Mouse (Mus musculus) erythroblast, adult 5-6 weeks (primary cell): ENCODE measurements around the gene Ubr3. TPM values are rescaled to one million over a fixed set of nuclear protein-coding genes. Genes with fewer than 3 reads are reported as not detected.
"Not testable (repeated sequence)": the region's sequence is repeated elsewhere in the genome, so short reads cannot be mapped to it uniquely, and the experiment has no call there.

Experiments used
- ATAC-seq: replicated peaks from 2 replicates; pipeline ENCODE4 v1.8.0; 2016; ENCODE audit warnings: moderate number of reproducible peaks, mild to moderate bottlenecking, moderate TSS enrichment, inconsistent platforms; ENCODE audit not compliant: poor library complexity, low FRiP score, severe bottlenecking
- total RNA-seq, 2 experiments: library from RNA; stranded (forward) in 1 of 2; stranded (reverse) in 1 of 2; fragments of 150-400 nt in 1 of 2; fragments of 200-764, 138-1000 nt in 1 of 2; gene quantifications; 2 replicates each; pipeline versions ENCODE4 v1.2.3 to v1.2.4; 2015 to 2017; ENCODE audit warnings: low replicate concordance in 2 of 2

Gene Ubr3
- total RNA-seq, 2 experiments from 2014 or later: 68.0 to 83.7 TPM

DNA sequence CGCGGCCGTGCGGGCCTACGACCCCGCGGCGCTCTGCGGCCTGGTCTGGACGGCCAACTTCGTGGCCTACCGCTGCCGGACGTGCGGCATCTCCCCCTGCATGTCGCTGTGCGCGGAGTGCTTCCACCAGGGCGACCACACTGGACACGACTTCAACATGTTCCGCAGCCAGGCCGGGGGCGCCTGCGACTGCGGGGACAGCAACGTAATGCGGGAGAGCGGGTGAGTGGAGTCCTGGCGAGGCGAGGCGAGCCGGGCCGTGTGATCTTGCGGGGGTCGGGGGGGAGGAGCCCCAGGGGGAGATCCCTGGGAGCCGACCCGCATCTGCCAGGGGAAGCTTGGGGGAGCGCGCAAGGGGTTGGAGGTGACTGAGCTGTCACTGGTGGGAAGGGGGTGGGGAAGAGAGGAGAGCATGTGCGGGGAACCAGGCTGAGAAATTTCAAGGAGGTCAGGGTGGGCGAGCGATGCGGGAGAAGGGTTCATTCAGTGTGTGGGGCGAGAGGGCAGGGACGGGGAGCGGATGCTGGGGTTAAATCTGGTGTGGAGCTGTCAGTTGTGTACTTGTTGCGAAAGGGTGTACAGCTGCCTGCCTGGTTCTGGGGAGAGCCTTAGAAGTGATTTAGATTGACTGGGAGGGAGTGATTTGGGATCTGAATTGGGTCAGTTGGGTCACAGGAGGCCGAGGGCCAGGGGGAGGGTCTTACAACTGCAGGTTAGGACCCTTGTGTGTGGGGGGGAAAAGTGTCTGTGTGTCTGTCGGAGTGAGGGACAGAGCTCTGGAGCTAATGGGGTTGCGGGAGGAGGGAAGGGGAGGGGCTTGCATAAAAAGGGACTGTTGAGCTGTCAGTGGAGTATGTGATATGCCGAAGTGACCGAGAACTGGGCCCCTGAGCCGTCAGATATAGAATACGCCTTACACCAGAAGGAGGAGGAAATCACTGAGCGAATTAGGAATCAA is 851 bp downstream of the Ubr3 start:
- ATAC-seq: peak; percentile 78

GRCm38 (mm10) chr2:69903541-69903940 is 6.5 kb downstream of the Ubr3 start:
- no peak for ATAC-seq

- ATAC-seq: not testable (repeated sequence)
These were observed 10.3 kb downstream of the Ubr3 start for GRCm38 (mm10) chr2:69907394-69907793.

DNA sequence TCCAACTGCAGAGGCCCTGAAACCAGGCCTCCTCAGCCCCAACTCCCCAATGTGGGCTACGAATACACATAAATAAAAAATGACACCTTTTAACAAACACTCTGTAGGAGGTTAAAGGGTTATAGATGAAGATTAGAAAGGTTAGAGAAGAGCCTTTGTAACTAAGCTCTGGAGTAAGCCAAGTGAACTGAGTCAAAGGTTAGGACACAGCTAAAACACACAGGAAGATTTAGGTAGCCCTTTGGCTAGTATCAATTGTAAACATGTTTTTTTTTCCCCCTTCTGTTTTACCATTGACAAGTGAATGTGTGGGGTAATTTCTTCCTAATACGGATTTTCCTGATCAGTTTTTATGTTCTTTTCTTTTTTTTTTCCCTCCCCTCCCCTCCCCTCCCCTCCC is 15.8 kb downstream of the Ubr3 start:
- no peak for ATAC-seq

DNA sequence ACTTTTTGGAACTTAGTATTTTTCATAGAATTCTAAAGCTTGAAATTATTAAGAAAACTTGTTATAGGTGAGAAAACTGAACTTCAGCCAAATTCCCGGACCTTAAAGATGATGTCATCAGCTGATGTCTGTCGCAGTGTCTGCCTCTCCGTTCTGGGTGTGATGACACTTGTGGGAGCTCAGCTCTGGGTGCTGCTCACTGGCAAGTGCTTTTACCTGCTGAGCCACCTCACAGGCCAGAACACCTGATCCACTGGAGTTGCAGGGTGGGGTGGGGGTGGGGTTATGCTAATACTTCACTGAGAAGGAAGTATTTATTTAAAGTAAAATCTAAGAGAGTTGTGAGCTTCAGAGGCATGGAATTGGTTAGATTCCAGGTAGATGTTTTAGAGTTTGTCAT is 20.3 kb downstream of the Ubr3 start:
- no peak for ATAC-seq

DNA sequence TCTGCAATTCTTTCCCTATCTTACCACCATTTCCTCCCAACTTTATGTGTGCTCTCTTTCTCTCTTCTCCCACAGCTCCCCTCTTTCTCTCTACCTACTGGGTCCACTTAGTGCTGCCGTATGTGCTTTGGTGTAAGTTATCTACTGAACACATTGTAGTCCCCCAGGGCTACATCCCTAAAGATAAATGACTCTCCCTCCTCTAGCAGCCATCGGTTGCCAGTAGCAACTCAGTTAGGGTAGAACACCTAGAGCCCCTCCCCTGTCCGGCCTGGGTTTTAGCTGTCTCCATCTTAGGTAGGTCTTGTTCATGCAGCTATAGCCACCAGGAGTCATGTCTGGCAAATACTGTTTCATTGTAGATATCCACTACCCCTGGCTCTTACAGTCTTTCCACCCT is 27.9 kb downstream of the Ubr3 start:
- ATAC-seq: peak; percentile 84

DNA sequence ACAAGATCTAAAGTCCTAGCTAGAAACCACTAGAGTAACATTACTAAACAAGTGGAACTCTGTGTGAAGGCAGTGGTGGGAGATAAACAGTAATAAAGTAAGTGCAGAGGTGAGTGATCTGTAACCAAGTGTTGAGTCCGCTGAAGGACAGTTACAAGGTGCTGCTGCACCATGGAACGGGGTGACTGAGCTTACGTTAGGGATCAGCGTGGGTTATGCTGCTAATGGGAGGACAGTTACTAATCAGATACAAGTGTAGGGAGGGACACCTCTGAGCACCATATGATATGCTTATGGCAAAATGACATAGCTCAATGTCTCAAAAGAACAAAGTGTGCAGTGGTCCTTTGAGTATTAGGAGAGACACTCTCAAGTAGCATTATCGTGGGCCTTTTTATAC is 39.3 kb downstream of the Ubr3 start:
- ATAC-seq: 0 out of 2 replicates have a peak, but pooled peaks have one; percentile 14

DNA sequence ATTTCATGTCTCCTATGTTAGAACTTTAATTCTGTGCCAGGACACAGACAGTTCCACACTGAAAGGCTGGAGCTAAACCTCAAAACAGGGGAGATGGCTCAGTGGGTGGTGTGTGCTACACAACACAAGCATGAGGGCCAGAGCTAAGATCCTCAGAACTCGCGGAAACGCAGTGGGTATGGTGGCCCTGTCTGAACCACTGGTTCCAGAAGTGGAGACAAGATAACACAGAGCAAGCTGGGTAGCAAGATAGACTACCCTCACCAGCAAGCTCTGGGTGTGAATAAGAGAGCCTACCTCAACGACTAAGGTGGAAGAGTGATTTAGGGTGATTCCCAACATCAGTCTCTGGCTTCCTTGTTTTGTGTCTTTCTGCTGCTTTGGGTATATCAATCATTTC is 42.2 kb downstream of the Ubr3 start:
- ATAC-seq: peak; percentile 97

- ATAC-seq: peak; percentile 54
These were observed 42.6 kb downstream of the Ubr3 start for GRCm38 (mm10) chr2:69939649-69940048.

DNA sequence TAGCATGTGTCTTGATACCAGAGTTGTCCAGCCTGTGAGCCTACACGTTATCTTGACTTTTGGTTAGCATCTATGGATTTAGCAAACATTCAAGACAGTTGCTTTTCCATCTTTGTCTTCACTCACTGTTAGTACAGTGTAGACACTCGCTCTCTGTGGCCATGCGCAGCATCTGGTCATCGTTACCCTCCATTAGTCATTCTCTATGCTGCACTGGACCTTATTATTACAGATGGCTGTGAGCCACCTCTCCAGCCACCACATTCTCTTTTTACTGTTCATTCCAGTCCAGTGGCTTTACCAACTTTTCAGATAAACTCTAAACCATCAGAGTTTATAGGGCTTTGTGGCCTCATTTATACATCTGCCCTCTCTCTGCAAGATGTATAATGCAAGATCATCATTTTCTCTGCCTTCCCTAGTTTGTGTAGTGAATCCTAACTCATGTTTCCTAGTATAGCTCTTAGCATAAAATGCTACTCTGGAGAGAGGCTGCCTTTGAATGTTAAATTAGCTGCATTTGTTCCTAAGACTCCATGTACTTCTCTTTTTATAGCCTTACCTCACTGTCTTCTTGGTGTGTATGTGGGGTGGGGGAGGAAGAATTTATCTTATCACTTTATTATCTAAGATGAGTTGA is 44.5 kb downstream of the Ubr3 start:
- no peak for ATAC-seq

DNA sequence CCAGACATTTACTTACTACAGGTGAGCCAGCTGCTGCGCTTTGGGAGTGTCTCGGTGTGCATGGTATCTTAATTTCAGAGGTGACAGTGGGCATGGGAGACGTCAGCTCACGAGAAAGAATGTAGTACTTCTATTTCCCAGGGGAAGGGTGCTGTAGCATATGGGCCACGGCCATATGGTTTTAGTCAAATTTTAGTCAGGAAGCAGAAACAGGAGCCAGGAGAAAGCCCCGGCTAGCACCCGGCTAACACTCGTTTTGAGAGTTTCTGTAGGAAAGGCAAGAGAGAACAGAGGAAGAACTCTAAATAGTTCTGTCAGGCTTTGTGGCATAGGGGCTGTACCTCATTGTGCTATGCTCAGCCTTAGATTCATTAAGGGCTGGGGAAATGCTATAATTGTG is 55.8 kb downstream of the Ubr3 start:
- ATAC-seq: no peak

DNA sequence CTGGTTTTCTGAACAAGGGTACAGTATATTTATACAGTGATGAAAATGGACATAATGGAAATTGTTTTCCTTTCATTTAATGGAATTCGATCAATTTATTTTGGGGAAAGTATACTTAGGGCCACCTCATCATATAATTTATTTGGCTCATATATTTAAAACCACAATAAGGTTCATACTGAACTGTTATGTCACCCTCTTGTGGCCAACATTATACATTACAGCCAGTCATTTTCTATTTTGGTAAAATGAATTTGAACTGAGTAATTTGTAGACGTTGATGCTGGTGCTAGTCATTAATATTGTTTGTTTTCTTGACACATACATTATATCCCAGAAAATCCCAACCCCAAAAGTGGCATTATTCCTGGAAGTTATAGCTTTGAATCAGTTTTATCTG is 58.6 kb downstream of the Ubr3 start:
- ATAC-seq: peak; percentile 79

- ATAC-seq: peak; percentile 95
These were observed 60.6 kb downstream of the Ubr3 start for GRCm38 (mm10) chr2:69957622-69958021.

- ATAC-seq: no peak
These were observed 77.8 kb downstream of the Ubr3 start for GRCm38 (mm10) chr2:69974896-69975295.

DNA sequence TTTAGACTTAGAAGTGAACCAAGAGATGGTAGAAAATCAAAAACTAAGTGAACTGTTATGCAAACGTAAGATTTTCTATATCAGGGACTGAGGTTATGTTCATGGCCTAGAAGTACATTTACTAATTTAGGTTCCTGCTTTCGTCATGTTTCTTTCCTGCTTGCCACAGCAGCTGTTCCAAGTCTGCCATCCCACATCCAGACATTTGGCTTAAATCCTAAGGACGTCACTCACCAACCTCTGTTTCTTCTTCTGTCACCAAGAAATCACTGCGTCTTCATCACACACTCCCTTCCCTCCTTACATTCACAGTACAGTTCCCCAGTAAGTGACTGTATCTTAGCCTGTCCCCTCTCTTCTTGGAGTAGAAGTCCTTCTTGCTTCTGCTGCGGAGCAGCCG is 92.2 kb downstream of the Ubr3 start:
- no peak for ATAC-seq

DNA sequence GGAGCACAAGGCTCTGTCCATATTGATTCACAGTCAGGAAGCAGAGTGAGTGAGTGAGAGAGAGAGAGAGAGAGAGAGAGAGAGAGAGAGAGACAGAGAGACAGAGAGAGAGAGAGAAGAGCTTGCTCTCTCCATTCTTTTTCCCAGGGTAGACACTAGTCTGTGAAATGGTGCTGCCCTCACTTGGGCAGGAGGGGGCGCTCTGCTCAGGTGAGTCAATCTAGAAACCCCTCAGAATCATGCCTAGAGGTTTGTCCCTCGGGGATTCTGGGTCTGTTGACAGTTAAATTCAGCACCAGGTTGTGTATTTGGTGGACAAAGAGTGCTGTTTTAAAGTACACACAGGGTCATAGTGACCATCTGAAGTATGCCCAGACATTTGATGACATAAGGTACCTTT is 93.6 kb downstream of the Ubr3 start:
- ATAC-seq: peak; percentile 83

DNA sequence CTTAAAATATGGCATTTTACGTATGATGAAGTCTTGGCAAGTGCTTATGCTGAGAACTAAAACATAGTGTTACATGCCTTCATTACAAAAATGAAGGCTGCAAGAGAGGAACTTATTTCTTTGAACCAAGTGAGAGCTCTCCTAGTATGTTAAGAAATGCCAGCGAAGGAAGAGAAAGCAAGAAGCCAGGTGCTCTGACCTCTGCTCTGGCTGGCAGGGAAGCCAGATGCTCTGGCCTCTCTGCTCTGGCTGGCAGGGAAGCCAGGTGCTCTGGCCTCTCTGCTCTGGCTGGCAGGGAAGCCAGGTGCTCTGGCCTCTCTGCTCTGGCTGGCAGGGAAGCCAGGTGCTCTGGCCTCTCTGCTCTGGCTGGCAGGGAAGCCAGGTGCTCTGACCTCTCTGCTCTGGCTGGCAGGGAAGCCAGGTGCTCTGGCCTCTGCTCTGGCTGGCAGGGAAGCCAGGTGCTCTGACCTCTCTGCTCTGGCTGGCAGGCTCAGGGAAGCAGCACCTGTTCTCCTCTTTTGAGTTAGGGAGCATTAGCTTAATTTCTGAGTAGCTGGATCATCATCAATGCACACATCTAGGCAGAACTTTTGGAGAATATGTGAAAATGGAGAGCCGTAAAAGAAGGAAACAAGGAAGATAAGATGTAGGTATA is 97.2 kb downstream of the Ubr3 start:
- not testable (repeated sequence) for ATAC-seq

GRCm38 (mm10) chr2:69994779-69995178 is 97.7 kb downstream of the Ubr3 start:
- ATAC-seq: peak; percentile 43; the same call in 1 of the 2 replicates

DNA sequence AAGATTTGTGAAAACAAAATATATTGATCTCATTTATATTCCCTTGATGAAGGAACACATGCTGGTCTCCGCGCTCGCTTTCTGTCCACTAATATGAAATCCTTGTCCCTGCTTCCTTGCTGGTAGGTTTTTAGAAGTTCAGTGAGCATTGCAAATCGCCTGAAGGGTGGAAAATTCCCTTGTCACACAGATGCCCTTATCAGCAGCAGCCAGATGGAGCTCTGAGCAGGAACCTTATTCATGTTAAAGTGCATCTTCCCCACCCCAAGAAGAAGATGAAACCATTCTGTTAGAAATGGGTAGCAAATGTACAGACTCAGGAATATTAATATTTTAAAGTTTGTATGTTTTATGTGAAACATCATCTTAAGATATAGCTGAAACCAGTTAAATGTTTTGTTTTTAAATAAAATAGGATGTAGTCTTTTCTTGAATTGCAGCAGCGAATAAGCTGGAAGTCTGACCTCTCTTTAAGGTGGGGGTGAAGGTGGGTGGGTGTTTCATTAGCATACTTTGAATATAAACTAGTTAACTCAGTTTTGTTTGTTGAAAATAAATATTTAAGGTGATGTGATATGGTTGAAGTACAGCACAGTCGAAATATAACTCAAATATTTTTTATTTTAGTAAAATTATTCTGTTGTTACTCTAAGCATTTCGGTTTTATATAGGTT is 102.2 kb downstream of the Ubr3 start:
- peak; percentile 94 for ATAC-seq

GRCm38 (mm10) chr2:70000316-70000715 is 103.3 kb downstream of the Ubr3 start:
- ATAC-seq: no peak
